Mouse (Mus musculus) heart, embryonic 12.5 days (tissue): ENCODE data around the gene Rora. TPM values are rescaled to one million over a fixed set of nuclear protein-coding genes. Genes with fewer than 3 reads are reported as not detected.
A peak's percentile ranks its signal among the peaks of the same experiment; 100 is the strongest.

Experiments
- ATAC-seq: fragments of 200-750 bp; cut with Nextera tagmentation; 2 replicates; pipeline ENCODE4 v1.8.0; 2017; ENCODE audit warnings: moderate TSS enrichment, moderate library complexity; ENCODE audit not compliant: insufficient number of reproducible peaks, low FRiP score
- H3K27ac ChIP-seq: fragments of 300-500 bp; sonication (generic); 2 replicates; pipeline ENCODE4 v1.5.1; 2016; ENCODE audit warnings: mild to moderate bottlenecking, moderate library complexity; ENCODE audit not compliant: poor library complexity, severe bottlenecking
- H3K27me3 ChIP-seq: fragments of 300-500 bp; sonication (generic); replicated peaks from 2 replicates; pipeline ENCODE4 v1.6.1; 2016; ENCODE audit warnings: mild to moderate bottlenecking, moderate library complexity
- H3K36me3 ChIP-seq: fragments of 300-500 bp; sonication (generic); 2 replicates; pipeline ENCODE4 v1.6.1; 2016; ENCODE audit warnings: mild to moderate bottlenecking, moderate library complexity
- H3K4me1 ChIP-seq: fragments of 300-500 bp; sonication (generic); replicated peaks from 2 replicates; pipeline ENCODE4 v1.6.1; 2016; ENCODE audit warnings: mild to moderate bottlenecking
- H3K4me2 ChIP-seq: fragments of 300-500 bp; sonication (generic); 2 replicates; pipeline ENCODE4 v1.6.1; 2016; ENCODE audit warnings: mild to moderate bottlenecking, moderate library complexity
- H3K4me3 ChIP-seq: fragments of 300-500 bp; sonication (generic); 2 replicates; pipeline ENCODE4 v1.5.1; 2016; ENCODE audit warnings: mild to moderate bottlenecking
- H3K9ac ChIP-seq: fragments of 300-500 bp; sonication (generic); 2 replicates; pipeline ENCODE4 v1.6.1; 2016; ENCODE audit warnings: mild to moderate bottlenecking, moderate library complexity
- H3K9me3 ChIP-seq: fragments of 300-500 bp; sonication (generic); replicated peaks from 2 replicates; pipeline ENCODE4 v1.6.1; 2016; ENCODE audit warnings: mild to moderate bottlenecking, moderate library complexity
- WGBS: fragments of 180-500 bp; shearing (Covaris S2); methylation state at CpG from one replicate; pipeline ENCODE4 v1.1.7; 2016; 5-methylcytosine and 5-hydroxymethylcytosine counted together
- polyA plus RNA-seq: library from polyadenylated mRNA; unstranded; fragments of >200 nt; fragmentation: Nextera tagmentation; extraction: Ambion mirVana; gene quantifications from 2 replicates; pipeline ENCODE4 v1.2.1, GENCODE M21; 2016

The Rora gene
- polyA plus RNA-seq, 1 experiment from 2014 or later, result 7.6 TPM

DNA sequence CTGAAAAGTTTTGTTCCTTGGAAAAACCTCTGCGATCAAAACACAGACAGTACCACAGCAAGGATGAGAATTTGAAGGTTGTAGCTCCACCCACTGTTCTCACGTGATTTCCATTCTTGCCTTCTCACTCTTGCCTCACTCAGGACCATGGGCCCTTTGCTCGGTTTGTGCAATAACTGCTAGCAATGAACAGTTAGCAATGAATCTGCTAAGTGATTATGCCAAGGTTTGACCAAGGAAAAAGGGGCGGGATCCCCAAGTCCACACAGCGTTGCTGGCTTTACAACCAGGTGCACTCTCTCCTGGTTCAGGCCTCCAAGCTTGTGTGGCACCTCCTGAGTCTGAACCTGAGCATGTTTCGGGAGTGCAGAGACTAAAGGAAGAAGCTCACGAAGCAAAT, 576.3 kb downstream of the Rora start:
- H3K4me1 ChIP-seq, result peaks cover 17% of the 10 kb centered on the region
- no peak for ATAC-seq
- no peaks in the 10 kb centered on the region for H3K27me3 ChIP-seq
- no peak overlapping the region for H3K27ac ChIP-seq
- H3K4me3 ChIP-seq, result no peak overlapping the region
- no peaks in the 10 kb centered on the region for H3K9me3 ChIP-seq
- WGBS, result 77% methylated on average over 7 of the region's 7 CpGs
- H3K36me3 ChIP-seq, result no peaks in the 10 kb centered on the region
- no peak overlapping the region for H3K9ac ChIP-seq
- no peak overlapping the region for H3K4me2 ChIP-seq

- Histone ChIP-seq H3K9ac (no peak overlapping the region), H3K27ac (no peak overlapping the region), H3K9me3 (no peaks in the 10 kb centered on the region), H3K4me1 (peaks cover 26% of the 10 kb centered on the region), H3K4me2 (peak overlapping the region; percentile 19; the same call in 1 of the 2 replicates), H3K4me3 (no peak overlapping the region), H3K27me3 (no peaks in the 10 kb centered on the region), H3K36me3 (no peaks in the 10 kb centered on the region)
- WGBS, result 24% methylated on average over 7 of the region's 7 CpGs
- ATAC-seq, result no peak
Measured at GRCm38 (mm10) chr9:69234526-69234925, 580.9 kb downstream of the Rora start.

- Histone ChIP-seq H3K9ac (no peak overlapping the region), H3K4me2 (peak overlapping the region; percentile 46), H3K4me3 (no peak overlapping the region), H3K9me3 (no peaks in the 10 kb centered on the region), H3K27ac (peak overlapping the region; percentile 61; the same call in 1 of the 2 replicates), H3K4me1 (peaks cover 26% of the 10 kb centered on the region), H3K27me3 (no peaks in the 10 kb centered on the region), H3K36me3 (no peaks in the 10 kb centered on the region)
- no peak for ATAC-seq
- WGBS, result 36% methylated on average over 10 of the region's 10 CpGs
Measured at GRCm38 (mm10) chr9:69237316-69237715, 583.7 kb downstream of the Rora start.

- Histone ChIP-seq H3K9ac (no peak overlapping the region), H3K4me2 (no peak overlapping the region), H3K4me3 (no peak overlapping the region), H3K36me3 (no peaks in the 10 kb centered on the region), H3K27me3 (no peaks in the 10 kb centered on the region), H3K27ac (no peak overlapping the region), H3K9me3 (no peaks in the 10 kb centered on the region), H3K4me1 (peaks cover 12% of the 10 kb centered on the region)
- ATAC-seq, result no peak
- WGBS, result 55% methylated on average over 6 of the region's 6 CpGs
Measured at GRCm38 (mm10) chr9:69242538-69242937, 589.0 kb downstream of the Rora start.

DNA sequence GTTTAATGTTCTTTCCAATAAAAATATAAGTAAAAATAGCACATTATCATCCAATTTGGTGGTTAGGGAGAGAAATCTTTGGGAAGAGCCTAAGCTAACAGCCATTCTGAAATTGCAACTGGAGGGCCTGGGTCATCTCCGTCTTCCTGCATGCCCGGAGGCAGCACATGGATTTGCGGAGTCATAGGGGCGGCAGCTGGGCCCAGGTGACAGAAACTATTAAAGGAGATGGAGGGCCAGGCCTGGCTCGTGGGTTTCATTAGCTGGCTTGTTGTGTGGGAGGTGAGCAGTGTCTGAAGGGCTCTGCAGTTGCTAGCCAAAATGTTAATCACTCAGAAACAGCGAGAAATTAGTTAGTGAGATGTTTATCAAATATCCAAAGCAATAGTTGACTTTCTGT, 590.0 kb downstream of the Rora start:
- 56% methylated on average over 6 of the region's 6 CpGs for WGBS
- Histone ChIP-seq H3K36me3 (no peaks in the 10 kb centered on the region), H3K27ac (no peak overlapping the region), H3K4me3 (no peak overlapping the region), H3K9ac (no peak overlapping the region), H3K4me2 (no peak overlapping the region), H3K4me1 (peaks cover 4% of the 10 kb centered on the region; the same call in 1 of the 2 replicates), H3K27me3 (no peaks in the 10 kb centered on the region), H3K9me3 (no peaks in the 10 kb centered on the region)
- no peak for ATAC-seq

DNA sequence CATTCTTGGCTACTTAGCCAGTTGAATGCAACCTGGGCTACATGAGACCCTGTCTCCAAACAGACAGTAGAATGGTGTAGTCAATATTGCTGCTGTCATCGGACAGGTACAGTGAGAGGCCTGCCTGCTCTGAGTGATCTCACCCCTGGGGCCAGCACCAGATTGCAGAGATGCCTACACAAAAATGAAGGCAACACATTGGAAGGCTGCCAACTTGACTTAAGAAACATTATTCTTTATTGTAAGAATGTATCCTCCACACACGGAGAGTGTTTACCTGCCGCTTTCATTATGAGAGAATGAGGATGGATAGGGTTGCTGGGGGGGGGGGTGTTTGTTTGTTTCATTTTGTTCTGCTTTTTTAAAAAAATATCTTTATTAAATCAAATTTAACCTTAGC, 592.6 kb downstream of the Rora start:
- Histone ChIP-seq H3K36me3 (no peaks in the 10 kb centered on the region), H3K4me2 (no peak overlapping the region), H3K27ac (no peak overlapping the region), H3K9me3 (no peaks in the 10 kb centered on the region), H3K4me1 (peaks cover 4% of the 10 kb centered on the region; the same call in 1 of the 2 replicates), H3K27me3 (no peaks in the 10 kb centered on the region), H3K4me3 (no peak overlapping the region), H3K9ac (no peak overlapping the region)
- ATAC-seq, result no peak
- 73% methylated on average over 3 of the region's 3 CpGs for WGBS

DNA sequence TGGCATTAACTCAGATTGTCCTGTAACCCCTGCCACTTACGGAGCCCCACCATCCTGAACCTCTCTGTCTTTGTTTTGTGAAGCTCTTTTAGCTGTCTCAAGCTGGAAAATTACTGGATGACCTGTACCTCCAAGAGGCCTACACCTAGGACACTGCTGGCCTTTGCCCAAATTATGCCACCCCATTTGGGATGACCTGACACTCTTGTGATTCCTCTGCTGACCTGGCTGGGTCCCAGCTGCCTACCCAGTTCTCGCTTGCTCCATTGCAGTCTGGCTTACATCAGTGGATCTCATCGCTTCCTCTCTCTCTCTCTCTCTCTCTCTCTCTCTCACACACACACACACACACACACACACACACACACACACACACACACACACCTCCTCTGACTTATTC, 596.0 kb downstream of the Rora start:
- no peak overlapping the region for H3K27ac ChIP-seq
- peaks cover 4% of the 10 kb centered on the region; the same call in 1 of the 2 replicates for H3K4me1 ChIP-seq
- no peaks in the 10 kb centered on the region for H3K27me3 ChIP-seq
- no peak for ATAC-seq
- no peak overlapping the region for H3K9ac ChIP-seq
- H3K9me3 ChIP-seq, result no peaks in the 10 kb centered on the region
- H3K36me3 ChIP-seq, result no peaks in the 10 kb centered on the region
- 84% methylated on average over 3 of the region's 3 CpGs for WGBS
- no peak overlapping the region for H3K4me2 ChIP-seq
- H3K4me3 ChIP-seq, result no peak overlapping the region

DNA sequence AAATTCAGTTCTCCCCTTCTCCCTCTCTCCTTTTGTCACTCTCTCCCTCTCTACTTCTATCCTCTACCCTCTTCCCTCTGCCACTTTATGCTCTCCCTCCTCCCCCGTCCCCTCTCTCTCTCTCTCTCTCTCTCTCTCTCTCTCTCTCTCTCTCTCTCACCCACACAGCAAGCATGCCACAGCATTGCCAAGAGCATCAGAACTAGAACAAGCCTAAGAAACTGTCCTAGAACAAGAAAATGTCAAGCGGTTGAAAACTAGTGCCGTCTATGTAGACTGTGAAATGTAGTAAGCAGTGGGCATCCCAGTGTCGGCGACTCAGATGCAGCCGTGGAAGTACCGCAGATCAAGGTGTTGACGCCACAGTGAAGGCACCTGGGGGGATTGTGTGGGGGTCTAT, 596.7 kb downstream of the Rora start:
- peaks cover 4% of the 10 kb centered on the region; the same call in 1 of the 2 replicates for H3K4me1 ChIP-seq
- 84% methylated on average over 8 of the region's 8 CpGs for WGBS
- no peak for ATAC-seq
- H3K9me3 ChIP-seq, result no peaks in the 10 kb centered on the region
- H3K4me3 ChIP-seq, result no peak overlapping the region
- H3K36me3 ChIP-seq, result no peaks in the 10 kb centered on the region
- no peak overlapping the region for H3K27ac ChIP-seq
- H3K27me3 ChIP-seq, result no peaks in the 10 kb centered on the region
- no peak overlapping the region for H3K4me2 ChIP-seq
- no peak overlapping the region for H3K9ac ChIP-seq

DNA sequence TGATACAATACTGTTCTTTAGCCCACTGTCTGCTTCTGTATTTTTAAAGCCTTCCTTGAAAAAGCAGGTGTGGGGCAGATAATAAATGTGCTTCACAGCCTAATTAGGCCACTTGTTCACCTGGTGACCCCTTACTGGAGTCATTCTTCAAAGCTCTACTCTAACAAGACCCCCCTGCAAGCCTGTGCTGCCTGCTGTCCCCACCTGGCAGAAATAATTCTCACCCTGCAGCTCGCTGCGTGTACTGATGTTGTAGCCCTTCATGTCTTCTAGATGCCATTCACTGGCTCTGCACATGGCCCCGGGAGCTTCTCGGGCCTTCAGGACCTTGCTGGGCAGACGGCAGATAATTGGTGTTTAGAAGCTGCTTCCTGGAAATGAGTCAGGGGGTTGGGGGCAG, 604.9 kb downstream of the Rora start:
- Histone ChIP-seq H3K4me3 (no peak overlapping the region), H3K27ac (no peak overlapping the region), H3K4me2 (no peak overlapping the region), H3K36me3 (no peaks in the 10 kb centered on the region), H3K9me3 (no peaks in the 10 kb centered on the region), H3K9ac (no peak overlapping the region), H3K27me3 (no peaks in the 10 kb centered on the region), H3K4me1 (peaks cover 12% of the 10 kb centered on the region; the same call in 1 of the 2 replicates)
- no peak for ATAC-seq
- 58% methylated on average over 5 of the region's 5 CpGs for WGBS

- Histone ChIP-seq H3K27ac (no peak overlapping the region; the same call in 1 of the 2 replicates), H3K4me1 (peaks cover 12% of the 10 kb centered on the region; the same call in 1 of the 2 replicates), H3K27me3 (no peaks in the 10 kb centered on the region), H3K4me2 (peak overlapping the region; percentile 47), H3K36me3 (no peaks in the 10 kb centered on the region), H3K4me3 (no peak overlapping the region), H3K9ac (no peak overlapping the region), H3K9me3 (no peaks in the 10 kb centered on the region)
- ATAC-seq, result peak; percentile 81
- 3% methylated on average over 9 of the region's 9 CpGs for WGBS
Measured at GRCm38 (mm10) chr9:69259382-69259781, 605.8 kb downstream of the Rora start.

DNA sequence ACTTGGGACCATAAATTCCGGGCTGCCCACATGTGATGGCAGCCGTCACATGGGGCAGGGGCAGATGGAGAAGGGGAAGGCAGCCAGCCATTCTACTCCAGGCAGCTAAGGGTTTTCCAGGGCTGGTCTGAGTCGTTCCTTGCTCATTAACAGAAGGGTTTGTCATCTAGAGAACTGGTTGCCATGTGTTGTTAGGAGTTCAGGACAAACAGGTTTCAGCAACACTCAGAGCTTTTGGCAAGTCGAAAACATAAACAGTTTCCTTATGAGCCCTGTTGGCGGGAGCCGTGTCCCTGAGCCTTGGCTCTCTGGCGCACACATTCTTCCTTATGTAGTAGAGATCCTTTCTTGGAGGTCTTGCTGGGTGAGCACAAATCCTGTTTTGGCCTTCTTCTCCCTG, 611.6 kb downstream of the Rora start:
- Histone ChIP-seq H3K9me3 (no peaks in the 10 kb centered on the region), H3K27ac (no peak overlapping the region), H3K4me1 (no peaks in the 10 kb centered on the region; the same call in 1 of the 2 replicates), H3K27me3 (no peaks in the 10 kb centered on the region), H3K9ac (no peak overlapping the region), H3K36me3 (no peaks in the 10 kb centered on the region), H3K4me2 (no peak overlapping the region), H3K4me3 (no peak overlapping the region)
- 71% methylated on average over 7 of the region's 7 CpGs for WGBS
- no peak for ATAC-seq

DNA sequence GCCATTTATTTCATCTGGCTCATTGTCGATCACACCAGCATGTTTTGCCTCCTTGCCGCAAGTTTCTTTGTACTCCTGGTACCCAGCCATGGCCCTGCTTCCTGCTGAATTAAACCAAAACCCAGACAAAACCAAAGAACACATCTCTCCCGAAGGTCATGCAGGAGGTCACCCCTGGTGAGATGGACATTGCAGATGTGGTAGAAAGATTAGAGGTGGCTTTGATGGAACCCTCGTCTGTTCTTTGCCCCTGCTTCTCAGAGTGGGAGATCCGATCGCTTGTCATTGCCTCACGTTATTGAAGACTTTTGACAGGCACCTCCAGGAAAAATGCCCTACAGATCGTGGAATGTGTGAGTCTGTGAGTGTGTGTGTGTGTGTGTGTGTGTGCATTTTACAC, 616.8 kb downstream of the Rora start:
- H3K4me1 ChIP-seq, result peaks cover 13% of the 10 kb centered on the region; the same call in 1 of the 2 replicates
- H3K9ac ChIP-seq, result no peak overlapping the region
- no peak overlapping the region for H3K4me2 ChIP-seq
- H3K4me3 ChIP-seq, result no peak overlapping the region
- H3K27ac ChIP-seq, result no peak overlapping the region
- no peaks in the 10 kb centered on the region for H3K9me3 ChIP-seq
- ATAC-seq, result no peak
- no peaks in the 10 kb centered on the region for H3K36me3 ChIP-seq
- no peaks in the 10 kb centered on the region for H3K27me3 ChIP-seq
- 63% methylated on average over 8 of the region's 8 CpGs for WGBS
